Mouse (Mus musculus): ENCODE data around the gene Cysltr2. TPM values are rescaled to one million over a fixed set of nuclear protein-coding genes. Genes with fewer than 3 reads are reported as not detected.

Cysltr2 gene
- polyA plus RNA-seq (2012; rRNA removed), result 0.40 and 0.49 TPM in 2 replicates

GRCm38 (mm10) chr14:73048937-73049336, at the start of gene Cysltr2:
Gene Cysltr2, minus strand, starts transcription at chr14:73049114.

Other genes with a start within 250 kb of the Cysltr2 start
- gene Rcbtb2, start 73.9 kb upstream of the Cysltr2 start, polyA plus RNA-seq (2012; rRNA removed), result 44.9 and 50.4 TPM in 2 replicates
- 2.3 and 2.7 TPM in 2 replicates for gene Lpar6, start 188.8 kb upstream of the Cysltr2 start, polyA plus RNA-seq (2012; rRNA removed)